Mouse (Mus musculus) C3H10T1/2 (cell line): ENCODE measurements around the gene Tcn2. TPM values are rescaled to one million over a fixed set of nuclear protein-coding genes. Genes with fewer than 3 reads are reported as not detected.

Experiments used
- polyA plus RNA-seq, 2 experiments: library from polyadenylated mRNA; unstranded; fragments of >200 nt; fragmentation: generic; extraction: Trizol; gene quantifications; one replicate each; pipeline ENCODE4 v1.2.1; 2012; ENCODE audit warnings: missing spikeins in 2 of 2

Tcn2 gene
- 1 to 10 TPM in 1 of 2 experiments, under 1 TPM in 1; 0.98 to 9.1 TPM for polyA plus RNA-seq

DNA sequence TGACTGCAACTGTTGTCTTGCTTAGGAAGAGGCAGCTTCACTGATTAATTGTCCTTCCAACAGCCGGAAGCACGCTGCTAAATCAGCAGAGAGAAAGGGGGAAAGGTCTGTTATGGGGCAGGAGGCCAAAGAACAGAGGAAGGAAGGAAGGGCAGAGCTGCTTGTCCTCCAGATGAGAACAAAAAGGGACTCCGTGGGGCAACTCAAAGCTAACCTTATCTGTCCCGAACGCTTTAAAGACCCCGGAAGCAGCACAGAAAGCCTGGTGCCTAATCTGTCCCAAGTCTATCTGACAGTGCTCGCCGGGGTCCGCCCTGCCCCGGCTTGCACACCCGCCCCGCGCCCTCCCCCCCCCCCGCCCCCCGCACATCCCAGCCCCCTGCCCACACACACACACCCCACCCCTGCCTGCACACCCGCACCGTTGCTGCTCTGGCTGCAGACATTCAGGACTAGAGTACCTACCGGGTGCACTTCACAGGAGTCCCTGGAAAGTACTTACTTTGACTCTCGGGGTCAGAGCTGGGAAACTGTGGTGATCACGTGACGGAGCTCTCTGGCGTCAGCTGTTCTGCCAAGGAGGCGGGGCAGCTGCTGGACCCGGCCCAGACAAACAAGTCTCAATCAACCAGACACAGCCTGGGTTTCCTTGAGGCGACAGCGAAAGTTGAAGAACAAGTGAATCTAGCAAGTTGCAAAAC is at the start of gene Tcn2:
TSS of gene Tcn2 (minus strand) at position 649 of the 701 bp plus-strand sequence.

GRCm38 (mm10) chr11:3976678-3977077 is 44.7 kb upstream of the Tcn2 start, which contains the start of gene 4930556J24Rik:
4930556J24Rik (minus strand) TSS chr11:3976778.

GRCm38 (mm10) chr11:3963610-3964415 is 31.9 kb upstream of the Tcn2 start, which contains the start of gene Pes1:
Pes1 (plus strand) TSS chr11:3963975.

GRCm38 (mm10) chr11:3914109-3914840 is 17.7 kb downstream of the Tcn2 start, which contains the start of gene Slc35e4:
Slc35e4 (minus strand) TSS chr11:3914664.

GRCm38 (mm10) chr11:3894406-3895281 is 37.3 kb downstream of the Tcn2 start, which contains the start of the genes 4921536K21Rik and Dusp18:
4921536K21Rik (minus strand) TSS chr11:3895098.
Dusp18 (plus strand) TSS chr11:3895240.

Other genes starting within 250 kb of the Tcn2 start
- gene Osbp2, start 68.3 kb downstream of the Tcn2 start, polyA plus RNA-seq, result under 1 TPM; 0.09 to 0.41 TPM
- under 1 TPM; 0.04 to 0.05 TPM for gene 4921536K21Rik, start 37.1 kb downstream of the Tcn2 start, polyA plus RNA-seq
- 1 to 10 TPM in 1 of 2 experiments, under 1 TPM in 1; 0.91 to 3.1 TPM for gene Dusp18, start 36.9 kb downstream of the Tcn2 start, polyA plus RNA-seq
- gene Slc35e4, start 17.5 kb downstream of the Tcn2 start, polyA plus RNA-seq, result 10 to 100 TPM; 28.4 to 53.4 TPM
- gene Pes1, start 31.8 kb upstream of the Tcn2 start, polyA plus RNA-seq, result 10 to 100 TPM; 53.4 to 95.8 TPM
- gene 4930556J24Rik, start 44.6 kb upstream of the Tcn2 start, polyA plus RNA-seq, result under 1 TPM; 0.02 to 0.05 TPM
- gene Gal3st1, start 51.5 kb upstream of the Tcn2 start, polyA plus RNA-seq, result under 1 TPM; 0.02 to 0.17 TPM
- not detected for gene Sec14l4, start 99.3 kb upstream of the Tcn2 start, polyA plus RNA-seq
- not detected for gene Sec14l3, start 132.7 kb upstream of the Tcn2 start, polyA plus RNA-seq
- 1 to 10 TPM in 1 of 2 experiments, under 1 TPM in 1; 0.39 to 1.1 TPM for gene Mtfp1, start 163.3 kb upstream of the Tcn2 start, polyA plus RNA-seq
- under 1 TPM; 0.05 to 0.20 TPM for gene Sec14l2, start 191.3 kb upstream of the Tcn2 start, polyA plus RNA-seq
- gene Rnf215, start 203.0 kb upstream of the Tcn2 start, polyA plus RNA-seq, result 10 to 100 TPM in 1 of 2 experiments, 1 to 10 TPM in 1; 8.1 to 38.3 TPM
- 10 to 100 TPM in 1 of 2 experiments, 1 to 10 TPM in 1; 1.4 to 11.9 TPM for gene Ccdc157, start 228.1 kb upstream of the Tcn2 start, polyA plus RNA-seq
- gene Sf3a1, start 228.2 kb upstream of the Tcn2 start, polyA plus RNA-seq, result 10 to 100 TPM; 33.7 to 44.0 TPM